Mouse (Mus musculus): ENCODE measurements around the gene Fn3krp. TPM values are rescaled to one million over a fixed set of nuclear protein-coding genes. Genes with fewer than 3 reads are reported as not detected.

The Fn3krp gene
- total and polyA plus RNA-seq, 3 experiments: 6.8 to 77.1 (median 25.9) TPM

DNA sequence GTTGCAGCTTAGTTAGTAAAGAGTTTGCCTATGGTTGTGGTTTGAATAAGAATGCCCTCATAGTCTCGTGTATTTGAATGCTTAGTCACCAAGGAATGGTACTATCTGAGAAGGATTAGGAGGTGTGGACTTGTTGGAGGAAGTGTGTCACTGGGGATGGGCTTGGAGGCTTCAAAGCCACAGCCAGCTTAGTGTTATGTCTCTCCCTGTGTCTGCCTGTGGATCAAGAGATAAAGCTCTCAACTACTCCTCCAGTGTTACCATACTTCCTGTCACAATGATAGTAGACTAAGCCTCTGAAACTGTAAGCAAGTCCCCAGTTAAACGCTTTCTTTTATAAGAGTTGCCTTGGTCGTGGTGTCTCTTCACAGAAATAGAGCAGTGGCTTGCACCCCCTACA, 30.4 kb upstream of the Fn3krp start (continued):
- no peak for TF ChIP-seq ZMIZ1 (IDR thresholded peaks at IDR 0.05; ENCODE audit: low read depth, low read length)
- TF ChIP-seq USF2 (IDR thresholded peaks at IDR 0.05; ENCODE audit: borderline replicate concordance in 1 of 2, insufficient read depth in 1 of 2, low read depth in 1 of 2, low read length in 2 of 2): no peak
- TF ChIP-seq SMC3 (IDR thresholded peaks at IDR 0.05; ENCODE audit: low read depth, low read length): no peak
- peak in 1 of 2 experiments; percentile 40; a peak in 1 of 4 replicates for TF ChIP-seq POLR2A (IDR thresholded peaks at IDR 0.05; ENCODE audit: control insufficient read depth in 1 of 2, insufficient read depth in 1 of 2, low read depth in 1 of 2, low read length in 2 of 2, poor library complexity in 1 of 2)
- no peak for TF ChIP-seq CHD1 (IDR thresholded peaks at IDR 0.05; ENCODE audit: low read depth, low read length)
- peak; percentile 74 for TF ChIP-seq TCF12 (IDR thresholded peaks at IDR 0.05; ENCODE audit: low read depth, low read length)
- TF ChIP-seq ETS1 (IDR thresholded peaks at IDR 0.05; ENCODE audit: low read depth, low read length): peak; percentile 67
- no peak for TF ChIP-seq NELFE (IDR thresholded peaks at IDR 0.05; ENCODE audit: low read depth, low read length)
- no peak for TF ChIP-seq MYC (IDR thresholded peaks at IDR 0.05; ENCODE audit: low read depth, low read length)
- no peak for TF ChIP-seq JUND (IDR thresholded peaks at IDR 0.05; ENCODE audit: low read depth, low read length)
- TF ChIP-seq ZKSCAN1 (IDR thresholded peaks at IDR 0.05; ENCODE audit: low read depth, low read length): no peak
- peak; percentile 42; the same call in 1 of the 2 replicates for TF ChIP-seq E2F4 (IDR thresholded peaks at IDR 0.05; ENCODE audit: borderline replicate concordance, low read depth, low read length)
- TF ChIP-seq MAFK (IDR thresholded peaks at IDR 0.05; ENCODE audit: borderline replicate concordance, low read depth, low read length): 0 out of 2 replicates have a peak, but pooled peaks have one; percentile 23
- TF ChIP-seq RAD21 (IDR thresholded peaks at IDR 0.05; ENCODE audit: low read depth, low read length): no peak
- no peak for TF ChIP-seq KAT2A (conservative IDR thresholded peaks at IDR 0.05; ENCODE audit: low read depth, low read length)
- no peak for TF ChIP-seq MXI1 (IDR thresholded peaks at IDR 0.05; ENCODE audit: low read depth, low read length)
- TF ChIP-seq MEF2A (IDR thresholded peaks at IDR 0.05; ENCODE audit: extremely low read depth, insufficient replicate concordance, low read depth, low read length, poor library complexity, severe bottlenecking): no peak
- peak; percentile 46; the same call in 1 of the 2 replicates for TF ChIP-seq BHLHE40 (IDR thresholded peaks at IDR 0.05; ENCODE audit: borderline replicate concordance, low read depth, low read length)
- 0 out of 2 replicates have a peak, but pooled peaks have one; percentile 20 for TF ChIP-seq MAZ (IDR thresholded peaks at IDR 0.05; ENCODE audit: low read depth, low read length)
- TF ChIP-seq GABPA (IDR thresholded peaks at IDR 0.05; ENCODE audit: low read depth, low read length): no peak
- TF ChIP-seq HCFC1 (IDR thresholded peaks at IDR 0.05; ENCODE audit: low read depth, low read length): peak; percentile 59

DNA sequence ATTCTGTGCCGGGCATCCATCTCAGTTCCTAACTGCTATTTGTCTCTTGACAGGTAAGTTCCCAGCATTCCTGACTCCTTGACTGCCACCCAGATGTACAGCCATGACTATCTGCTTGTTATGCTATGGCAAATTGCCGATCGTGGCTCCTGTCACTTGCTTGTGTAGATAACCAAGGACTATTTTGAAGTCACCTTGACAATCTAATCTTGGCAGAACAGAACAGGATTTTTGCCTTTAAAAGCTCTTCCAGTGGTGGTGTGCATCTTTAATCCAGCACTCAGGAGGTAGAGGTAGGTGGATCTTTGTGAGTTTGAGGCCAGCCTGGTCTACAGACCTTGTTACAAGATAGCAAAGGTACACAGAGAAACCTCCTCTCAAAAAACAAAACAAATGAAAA, 28.8 kb upstream of the Fn3krp start:
- no peak for TF ChIP-seq MXI1 (IDR thresholded peaks at IDR 0.05; ENCODE audit: low read depth, low read length)
- peak; percentile 47; the same call in 1 of the 2 replicates for TF ChIP-seq RCOR1 (IDR thresholded peaks at IDR 0.05; ENCODE audit: low read depth, low read length)
- peak; percentile 67 for TF ChIP-seq GATA1 (IDR thresholded peaks at IDR 0.05; ENCODE audit: low read depth, low read length)
- peak; percentile 79 for TF ChIP-seq TCF12 (IDR thresholded peaks at IDR 0.05; ENCODE audit: low read depth, low read length)
- peak; percentile 32; the same call in 1 of the 2 replicates for TF ChIP-seq TAL1 (IDR thresholded peaks at IDR 0.05; ENCODE audit: low read length)
- TF ChIP-seq EP300 (IDR thresholded peaks at IDR 0.05; ENCODE audit: low read depth in 1 of 2, low read length in 2 of 2): peak; percentile 74
- no peak for TF ChIP-seq KAT2A (conservative IDR thresholded peaks at IDR 0.05; ENCODE audit: low read depth, low read length)
- TF ChIP-seq MAX (IDR thresholded peaks at IDR 0.05; ENCODE audit: low read length): peak; percentile 30; the same call in 1 of the 2 replicates
- no peak for TF ChIP-seq USF2 (IDR thresholded peaks at IDR 0.05; ENCODE audit: borderline replicate concordance in 1 of 2, insufficient read depth in 1 of 2, low read depth in 1 of 2, low read length in 2 of 2)
- TF ChIP-seq MEF2A (IDR thresholded peaks at IDR 0.05; ENCODE audit: extremely low read depth, insufficient replicate concordance, low read depth, low read length, poor library complexity, severe bottlenecking): no peak
- peak; percentile 55; the same call in 1 of the 2 replicates for TF ChIP-seq ETS1 (IDR thresholded peaks at IDR 0.05; ENCODE audit: low read depth, low read length)
- no peak for TF ChIP-seq NELFE (IDR thresholded peaks at IDR 0.05; ENCODE audit: low read depth, low read length)
- TF ChIP-seq POLR2AphosphoS2 (IDR thresholded peaks at IDR 0.05; ENCODE audit: low read length): no peak
- no peak for TF ChIP-seq TBP (IDR thresholded peaks at IDR 0.05; ENCODE audit: low read depth, low read length)
- no peak for TF ChIP-seq CHD1 (IDR thresholded peaks at IDR 0.05; ENCODE audit: low read depth, low read length)
- 0 out of 2 replicates have a peak, but pooled peaks have one; percentile 4 for TF ChIP-seq BHLHE40 (IDR thresholded peaks at IDR 0.05; ENCODE audit: borderline replicate concordance, low read depth, low read length)
- peak; percentile 57 for DNase-seq (ENCODE audit: low read depth, low spot score)
- no peak overlapping the region for H3K9ac ChIP-seq (ENCODE audit: control insufficient read depth, low read depth, low read length, poor library complexity, severe bottlenecking)
- H3K4me1 ChIP-seq (ENCODE audit: control insufficient read depth in 1 of 2, insufficient read depth in 2 of 2, low read length in 2 of 2): peaks cover 6 to 21% of the 10 kb centered on the region in 2 experiments
- H3K9me3 ChIP-seq (replicated peaks; ENCODE audit: insufficient read depth, low read length): no peaks in the 10 kb centered on the region
- peaks cover 0 to 7% of the 10 kb centered on the region in 2 experiments; a peak in 2 of 4 replicates for H3K36me3 ChIP-seq (ENCODE audit: control insufficient read depth in 1 of 2, insufficient read depth in 2 of 2, low read length in 2 of 2)
- no peak overlapping the region for H3K4me3 ChIP-seq (ENCODE audit: control insufficient read depth in 1 of 2, insufficient read depth in 1 of 2, low read depth in 2 of 2, low read length in 2 of 2)
- H3K27ac ChIP-seq (ENCODE audit: control insufficient read depth, low read depth, low read length): no peak overlapping the region
- H3K27me3 ChIP-seq (ENCODE audit: control insufficient read depth in 1 of 2, insufficient read depth in 2 of 2, low read length in 2 of 2): no peaks in the 10 kb centered on the region
- no peaks in the 10 kb centered on the region for H3K79me2 ChIP-seq (ENCODE audit: control insufficient read depth, insufficient read depth, low read length, poor library complexity)

Measured in MEL (cell line).